Mouse (Mus musculus): ENCODE data around the gene Elmo3. TPM values are rescaled to one million over a fixed set of nuclear protein-coding genes. Genes with fewer than 3 reads are reported as not detected.

Elmo3 gene
- polyA plus RNA-seq, 1 experiment from 2014 or later, result 0.43 TPM

- Histone ChIP-seq H3K36me3 (ENCODE audit: inconsistent target) (peaks cover 33% of the 10 kb centered on the region), H3K27ac (no peak overlapping the region), H3K79me2 (ENCODE audit: inconsistent target) (no peaks in the 10 kb centered on the region), H3K4me3 (ENCODE audit: inconsistent target) (no peak overlapping the region)
- WGBS (ENCODE audit: missing documents), result 99% methylated on average over 17 of the region's 18 CpGs
Observed at GRCm38 (mm10) chr8:105315073-105315769, 9.8 kb downstream of the Elmo3 start.

GRCm38 (mm10) chr8:105317941-105318340 is 12.5 kb downstream of the Elmo3 start:
- peaks cover 32% of the 10 kb centered on the region for H3K36me3 ChIP-seq (ENCODE audit: inconsistent target)
- H3K4me3 ChIP-seq (ENCODE audit: inconsistent target), result no peak overlapping the region
- WGBS (ENCODE audit: missing documents), result 96% methylated on average over 4 of the region's 4 CpGs
- H3K79me2 ChIP-seq (ENCODE audit: inconsistent target), result no peaks in the 10 kb centered on the region
- H3K27ac ChIP-seq, result no peak overlapping the region

GRCm38 (mm10) chr8:105318662-105319190 is 13.3 kb downstream of the Elmo3 start:
- Histone ChIP-seq H3K27ac (no peak overlapping the region), H3K4me3 (ENCODE audit: inconsistent target) (no peak overlapping the region), H3K79me2 (ENCODE audit: inconsistent target) (no peaks in the 10 kb centered on the region), H3K36me3 (ENCODE audit: inconsistent target) (peaks cover 27% of the 10 kb centered on the region)
- WGBS (ENCODE audit: missing documents), result 96% methylated on average over 11 of the region's 11 CpGs

- Histone ChIP-seq H3K27ac (no peak overlapping the region), H3K4me3 (ENCODE audit: inconsistent target) (no peak overlapping the region), H3K79me2 (ENCODE audit: inconsistent target) (peaks cover 23% of the 10 kb centered on the region), H3K36me3 (ENCODE audit: inconsistent target) (peaks cover 11% of the 10 kb centered on the region; the same call in 1 of the 2 replicates)
- WGBS (ENCODE audit: missing documents), result 87% methylated on average over 4 of the region's 4 CpGs
Observed at GRCm38 (mm10) chr8:105323183-105323582, 17.8 kb downstream of the Elmo3 start.

- peaks cover 34% of the 10 kb centered on the region; the same call in 1 of the 2 replicates for H3K36me3 ChIP-seq (ENCODE audit: inconsistent target)
- H3K27ac ChIP-seq, result peak overlapping the region; percentile 83
- 1% methylated on average over 12 of the region's 12 CpGs for WGBS (ENCODE audit: missing documents)
- H3K79me2 ChIP-seq (ENCODE audit: inconsistent target), result peaks cover 30% of the 10 kb centered on the region
- H3K4me3 ChIP-seq (ENCODE audit: inconsistent target), result peak overlapping the region; percentile 92
Observed at GRCm38 (mm10) chr8:105325641-105326093, 20.3 kb downstream of the Elmo3 start.

GRCm38 (mm10) chr8:105326141-105326672 is 20.8 kb downstream of the Elmo3 start, which contains the start of the genes Lrrc29 and Tmem208:
Gene Lrrc29 (minus strand): TSS chr8:105326278.
Gene Tmem208 (plus strand): TSS chr8:105326354.
- 1% methylated on average over 36 of the region's 36 CpGs for WGBS (ENCODE audit: missing documents)
- H3K79me2 ChIP-seq (ENCODE audit: inconsistent target), result peaks cover 30% of the 10 kb centered on the region
- H3K36me3 ChIP-seq (ENCODE audit: inconsistent target), result peaks cover 39% of the 10 kb centered on the region
- H3K4me3 ChIP-seq (ENCODE audit: inconsistent target), result peak within 1 kb of the TSS; percentile 92
- H3K27ac ChIP-seq, result peak within 1 kb of the TSS; percentile 83

- Histone ChIP-seq H3K79me2 (ENCODE audit: inconsistent target) (peaks cover 30% of the 10 kb centered on the region), H3K36me3 (ENCODE audit: inconsistent target) (peaks cover 47% of the 10 kb centered on the region), H3K27ac (peak overlapping the region; percentile 83), H3K4me3 (ENCODE audit: inconsistent target) (peak overlapping the region; percentile 92)
- 52% methylated on average over 6 of the region's 6 CpGs for WGBS (ENCODE audit: missing documents)
Observed at GRCm38 (mm10) chr8:105326968-105327367, 21.6 kb downstream of the Elmo3 start.

- WGBS (ENCODE audit: missing documents), result 96% methylated on average over 12 of the region's 12 CpGs
- H3K27ac ChIP-seq, result no peak overlapping the region
- H3K79me2 ChIP-seq (ENCODE audit: inconsistent target), result peaks cover 29% of the 10 kb centered on the region
- peaks cover 61% of the 10 kb centered on the region for H3K36me3 ChIP-seq (ENCODE audit: inconsistent target)
- H3K4me3 ChIP-seq (ENCODE audit: inconsistent target), result no peak overlapping the region
Observed at GRCm38 (mm10) chr8:105330325-105330724, 24.9 kb downstream of the Elmo3 start.

GRCm38 (mm10) chr8:105331469-105331868 is 26.1 kb downstream of the Elmo3 start:
- peaks cover 73% of the 10 kb centered on the region for H3K36me3 ChIP-seq (ENCODE audit: inconsistent target)
- no peak overlapping the region for H3K27ac ChIP-seq
- H3K4me3 ChIP-seq (ENCODE audit: inconsistent target), result no peak overlapping the region
- peaks cover 24% of the 10 kb centered on the region for H3K79me2 ChIP-seq (ENCODE audit: inconsistent target)
- 96% methylated on average over 20 of the region's 22 CpGs for WGBS (ENCODE audit: missing documents)

- peaks cover 77% of the 10 kb centered on the region for H3K36me3 ChIP-seq (ENCODE audit: inconsistent target)
- H3K79me2 ChIP-seq (ENCODE audit: inconsistent target), result peaks cover 20% of the 10 kb centered on the region
- H3K27ac ChIP-seq, result no peak overlapping the region
- WGBS (ENCODE audit: missing documents), result 92% methylated on average over 9 of the region's 9 CpGs
- H3K4me3 ChIP-seq (ENCODE audit: inconsistent target), result no peak overlapping the region
Observed at GRCm38 (mm10) chr8:105331931-105332330, 26.5 kb downstream of the Elmo3 start.

- H3K27ac ChIP-seq, result no peak overlapping the region
- H3K4me3 ChIP-seq (ENCODE audit: inconsistent target), result no peak overlapping the region
- WGBS (ENCODE audit: missing documents), result 89% methylated on average over 2 of the region's 2 CpGs
- peaks cover 83% of the 10 kb centered on the region for H3K36me3 ChIP-seq (ENCODE audit: inconsistent target)
- H3K79me2 ChIP-seq (ENCODE audit: inconsistent target), result peaks cover 14% of the 10 kb centered on the region
Observed at GRCm38 (mm10) chr8:105332523-105332922, 27.1 kb downstream of the Elmo3 start.

- Histone ChIP-seq H3K36me3 (ENCODE audit: inconsistent target) (peaks cover 55% of the 10 kb centered on the region), H3K79me2 (ENCODE audit: inconsistent target) (peaks cover 15% of the 10 kb centered on the region; the same call in 1 of the 2 replicates), H3K27ac (no peak overlapping the region), H3K4me3 (ENCODE audit: inconsistent target) (no peak overlapping the region)
- 97% methylated on average over 32 of the region's 32 CpGs for whole genome bisulfite sequencing (ENCODE audit: missing documents)
Observed at GRCm38 (mm10) chr8:105336373-105337130, 31.2 kb downstream of the Elmo3 start.

- H3K36me3 ChIP-seq (ENCODE audit: inconsistent target), result peaks cover 39% of the 10 kb centered on the region
- H3K27ac ChIP-seq, result peak overlapping the region; percentile 63
- 3% methylated on average over 4 of the region's 4 CpGs for WGBS (ENCODE audit: missing documents)
- peaks cover 39% of the 10 kb centered on the region for H3K79me2 ChIP-seq (ENCODE audit: inconsistent target)
- H3K4me3 ChIP-seq (ENCODE audit: inconsistent target), result no peak overlapping the region
Observed at GRCm38 (mm10) chr8:105338992-105339391, 33.6 kb downstream of the Elmo3 start.

GRCm38 (mm10) chr8:105339886-105340635 is 34.7 kb downstream of the Elmo3 start:
- Histone ChIP-seq H3K79me2 (ENCODE audit: inconsistent target) (peaks cover 49% of the 10 kb centered on the region), H3K27ac (peak overlapping the region; percentile 63), H3K4me3 (ENCODE audit: inconsistent target) (no peak overlapping the region), H3K36me3 (ENCODE audit: inconsistent target) (peaks cover 28% of the 10 kb centered on the region)
- 47% methylated on average over 6 of the region's 6 CpGs for WGBS (ENCODE audit: missing documents)

Measured in macrophage (primary cell).